Mouse (Mus musculus) ES-E14 (cell line): ENCODE results near the gene Tnfsf9. TPM values are rescaled to one million over a fixed set of nuclear protein-coding genes. Genes with fewer than 3 reads are reported as not detected.

Source experiments
- DNase-seq: peaks from one replicate; pipeline ENCODE4 v3.0.0-alpha.2; 2013; ENCODE audit warnings: low read depth, low spot score
- H3K27ac ChIP-seq: 2 replicates; pipeline ENCODE4 v1.5.1; 2012; ENCODE audit warnings: low read depth, mild to moderate bottlenecking, low read length, moderate library complexity, mixed read lengths; ENCODE audit not compliant: poor library complexity, insufficient read depth, severe bottlenecking
- H3K36me3 ChIP-seq: 2 replicates; pipeline ENCODE4 v1.6.1; 2012; ENCODE audit warnings: mild to moderate bottlenecking, low read length, moderate library complexity, mixed read lengths; ENCODE audit not compliant: control insufficient read depth, poor library complexity, insufficient read depth, severe bottlenecking
- H3K4me1 ChIP-seq, 2 experiments: fragments of 150-350 bp in 1 of 2; sonication (generic) in 1 of 2; 2 replicates each; pipeline ENCODE4 v1.6.1; 2012; ENCODE audit warnings: low read length in 2 of 2, mild to moderate bottlenecking in 1 of 2, mixed read lengths in 1 of 2; ENCODE audit not compliant: control insufficient read depth in 2 of 2, insufficient read depth in 2 of 2, poor library complexity in 1 of 2
- H3K4me3 ChIP-seq, 2 experiments: fragments of 150-350 bp in 1 of 2; sonication (generic) in 1 of 2; 2 replicates each; pipeline ENCODE4 v1.5.1; 2012; ENCODE audit warnings: low read length in 2 of 2, low read depth in 1 of 2, mild to moderate bottlenecking in 1 of 2, mixed read lengths in 1 of 2; ENCODE audit not compliant: insufficient read depth in 1 of 2, poor library complexity in 1 of 2, severe bottlenecking in 1 of 2
- H3K9ac ChIP-seq: 2 replicates; pipeline ENCODE4 v1.6.1; 2012; ENCODE audit warnings: low read depth, mild to moderate bottlenecking, low read length, mixed read lengths; ENCODE audit not compliant: poor library complexity, insufficient read depth, severe bottlenecking
- H3K9me3 ChIP-seq: fragments of 150-350 bp; sonication (generic); 2 replicates; pipeline ENCODE4 v1.6.1; 2012; ENCODE audit warnings: low read depth, mild to moderate bottlenecking, low read length; ENCODE audit not compliant: control insufficient read depth, insufficient read depth
- CHD2 ChIP-seq: IDR thresholded peaks from 2 replicates; pipeline ENCODE4 v1.6.1; 2014; ENCODE audit warnings: mild to moderate bottlenecking, low read depth, low read length, inconsistent platforms
- HCFC1 ChIP-seq: IDR thresholded peaks from 2 replicates; pipeline ENCODE4 v1.6.1; 2012; ENCODE audit warnings: low read length, inconsistent platforms, borderline replicate concordance; ENCODE audit not compliant: insufficient read depth
- MAFK ChIP-seq: IDR thresholded peaks from 2 replicates; pipeline ENCODE4 v1.6.1; 2014; ENCODE audit warnings: mild to moderate bottlenecking, low read depth, low read length, inconsistent platforms; ENCODE audit not compliant: insufficient read depth
- ZC3H11A ChIP-seq: IDR thresholded peaks from 2 replicates; pipeline ENCODE4 v1.6.1; 2012; ENCODE audit warnings: low read depth, mild to moderate bottlenecking, inconsistent platforms, low read length, borderline replicate concordance
- ZNF384 ChIP-seq: IDR thresholded peaks from 2 replicates; pipeline ENCODE4 v1.6.1; 2012; ENCODE audit warnings: low read depth, low read length, inconsistent platforms
- in situ Hi-C, 2 experiments: fragments of 600-800 bp; cut with MboI; formaldehyde crosslinking; loops; one replicate each; pipeline ENCODE4 v1.15.1; 2025; ENCODE audit warnings: low sequenced_read_pairs in 2 of 2, inconsistent platforms in 1 of 2; ENCODE audit not compliant: unreplicated experiment in 2 of 2
- total RNA-seq: library from RNA; depleted of rRNA; stranded (reverse); fragments of 300-350 nt; gene quantifications from 2 replicates; pipeline ENCODE4 v1.2.3, GENCODE M21; 2012

Gene Tnfsf9
- total RNA-seq, 1 experiment: 10.6 TPM

- H3K9ac ChIP-seq: no peak overlapping the region
- no peak for TF ChIP-seq ZC3H11A
- TF ChIP-seq CHD2: no peak
- TF ChIP-seq ZNF384: no peak
- no peak for TF ChIP-seq MAFK
- TF ChIP-seq HCFC1: no peak
- H3K4me1 ChIP-seq: no peaks in the 10 kb centered on the region; a peak in 1 of 4 replicates
- H3K36me3 ChIP-seq: no peaks in the 10 kb centered on the region
- no peak for DNase-seq
- no peak overlapping the region for H3K4me3 ChIP-seq
- no peak overlapping the region for H3K27ac ChIP-seq
- in situ Hi-C loops: no loop called here
- H3K9me3 ChIP-seq: no peaks in the 10 kb centered on the region
Measured at GRCm38 (mm10) chr17:57139708-57140107, 34.6 kb downstream of the Tnfsf9 start.

- no peak overlapping the region for H3K9ac ChIP-seq
- H3K4me1 ChIP-seq: no peaks in the 10 kb centered on the region; a peak in 1 of 4 replicates
- in situ Hi-C loops: no loop called here
Measured at GRCm38 (mm10) chr17:57143704-57144103, 38.6 kb downstream of the Tnfsf9 start.

DNA sequence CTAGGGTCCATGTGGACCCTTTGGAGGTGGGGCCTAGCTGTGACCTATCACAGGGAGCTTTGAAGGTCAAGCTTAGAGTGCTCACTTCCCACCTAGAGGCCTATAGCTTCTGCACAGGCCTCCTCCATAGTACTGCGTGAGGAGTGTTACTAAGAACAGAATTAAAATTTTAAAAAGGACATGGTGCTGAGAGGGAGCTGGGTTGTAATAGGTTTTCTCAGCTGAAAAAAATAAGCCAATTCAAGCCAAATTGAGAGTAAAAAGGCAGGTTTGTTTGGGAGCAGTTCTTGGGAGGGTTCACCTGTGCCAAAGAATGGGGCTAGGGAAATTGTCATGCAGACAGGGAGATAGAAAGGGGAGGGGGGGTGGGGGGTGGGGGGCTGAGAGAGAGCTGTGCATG, 40.0 kb downstream of the Tnfsf9 start:
- in situ Hi-C loops: no loop called here
- DNase-seq: no peak
- Histone ChIP-seq H3K36me3 (no peaks in the 10 kb centered on the region), H3K9me3 (no peaks in the 10 kb centered on the region), H3K4me1 (no peaks in the 10 kb centered on the region; a peak in 1 of 4 replicates), H3K4me3 (no peak overlapping the region), H3K9ac (no peak overlapping the region), H3K27ac (no peak overlapping the region)
- TF ChIP-seq HCFC1 (no peak), ZC3H11A (no peak)

More at GRCm38 (mm10) chr17:57143704-57144103, 38.6 kb downstream of the Tnfsf9 start:
- TF ChIP-seq ZNF384 (no peak), MAFK (no peak), ZC3H11A (no peak), HCFC1 (no peak), CHD2 (no peak)
- H3K9me3 ChIP-seq: no peaks in the 10 kb centered on the region
- no peak for DNase-seq
- H3K36me3 ChIP-seq: no peaks in the 10 kb centered on the region
- H3K4me3 ChIP-seq: no peak overlapping the region
- H3K27ac ChIP-seq: no peak overlapping the region

DNA sequence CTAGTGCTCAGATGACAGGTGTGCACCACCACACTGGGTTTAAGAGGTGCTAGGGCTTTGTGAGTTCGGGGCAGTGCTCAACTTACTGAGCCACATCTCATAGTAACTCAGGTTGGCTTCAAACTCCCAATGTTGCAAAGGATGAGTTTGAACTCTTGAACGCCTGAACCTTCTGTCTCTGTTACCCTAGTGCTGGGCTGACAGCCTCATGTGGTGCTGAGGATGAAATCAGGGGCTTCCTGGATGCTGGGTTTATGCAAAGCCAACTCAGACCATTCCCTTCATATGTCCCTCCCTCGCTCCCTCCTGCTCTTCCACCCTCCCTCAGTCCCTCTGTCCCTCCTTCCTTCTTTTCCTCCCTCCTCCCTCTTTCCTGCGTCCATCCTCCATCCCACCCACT, 43.2 kb downstream of the Tnfsf9 start:
- no peaks in the 10 kb centered on the region; a peak in 1 of 4 replicates for H3K4me1 ChIP-seq
- H3K9ac ChIP-seq: no peak overlapping the region
- no peaks in the 10 kb centered on the region for H3K9me3 ChIP-seq
- in situ Hi-C loops: no loop called here
- TF ChIP-seq ZNF384 (no peak), ZC3H11A (no peak), MAFK (no peak), CHD2 (no peak), HCFC1 (no peak)
- H3K27ac ChIP-seq: no peak overlapping the region
- no peak for DNase-seq
- no peak overlapping the region for H3K4me3 ChIP-seq
- H3K36me3 ChIP-seq: no peaks in the 10 kb centered on the region
